Comparison of ENCODE assay signal across 30 mouse cellular contexts in the genomic region with DNA sequence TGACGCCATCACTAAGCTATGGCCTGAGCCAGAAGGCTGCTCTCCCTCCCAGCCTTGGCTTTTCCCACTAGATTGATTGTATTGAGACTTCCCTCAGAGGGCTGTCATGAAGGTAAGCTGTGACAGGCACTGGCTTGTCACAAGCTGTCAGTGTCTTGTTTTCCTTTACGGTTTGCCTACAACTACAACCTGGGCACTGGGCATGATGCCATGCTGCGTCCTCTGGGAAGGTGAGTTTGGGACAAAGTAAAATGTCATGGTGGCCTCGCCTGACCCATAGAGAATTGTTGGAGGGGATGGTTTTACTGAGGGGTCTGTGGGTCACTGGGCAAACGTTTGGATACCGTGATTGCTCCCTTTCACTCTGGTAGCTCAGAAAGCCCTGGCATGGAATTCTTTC.
"Had no signal": no experiment of that assay in that cellular context is flagged by ENCODE, and none has a peak within 500 bp of the region (broad histone marks: within the 10 kb centered on the region; RNA-seq: fewer than 3 reads in every experiment).

No protein-coding gene starts in this region.

- H3K4me3 ChIP-seq: left cerebral cortex, adult 2 months; limb, embryonic 12.5 days; limb, embryonic 15.5 days; liver, embryonic 12.5 days; liver, embryonic 13.5 days; liver, embryonic 15.5 days; lung, embryonic 15.5 days; megakaryocyte, embryonic 14.5 days; midbrain, embryonic 10.5 days; midbrain, embryonic 12.5 days; midbrain, embryonic 13.5 days; midbrain, embryonic 15.5 days; myocyte had no signal

- H3K9me3 ChIP-seq: limb, embryonic 15.5 days; liver, embryonic 12.5 days; liver, embryonic 13.5 days; liver, embryonic 15.5 days; lung, embryonic 15.5 days; megakaryocyte, embryonic 14.5 days; midbrain, embryonic 13.5 days; midbrain, embryonic 15.5 days had no signal

- H3K9ac ChIP-seq: limb, embryonic 12.5 days; limb, embryonic 15.5 days; liver, embryonic 12.5 days; liver, embryonic 13.5 days; liver, embryonic 14.5 days; liver, embryonic 15.5 days; liver, postnatal 0 days; lung, embryonic 14.5 days; lung, embryonic 15.5 days; midbrain, embryonic 12.5 days; midbrain, embryonic 13.5 days; midbrain, embryonic 15.5 days had no signal

- H3K36me3 ChIP-seq: limb, embryonic 12.5 days; limb, embryonic 15.5 days; liver, embryonic 12.5 days; liver, embryonic 13.5 days; liver, embryonic 15.5 days; lung, embryonic 15.5 days; midbrain, embryonic 10.5 days had no signal

- H3K4me2 ChIP-seq: limb, embryonic 12.5 days; limb, embryonic 15.5 days; liver, embryonic 11.5 days; liver, embryonic 12.5 days; liver, embryonic 13.5 days; liver, embryonic 15.5 days; lung, embryonic 14.5 days; lung, embryonic 15.5 days; midbrain, embryonic 11.5 days; midbrain, embryonic 12.5 days; midbrain, embryonic 13.5 days; midbrain, embryonic 15.5 days had no signal

- H3K27ac ChIP-seq: left cerebral cortex, adult 2 months; limb, embryonic 12.5 days; limb, embryonic 15.5 days; liver, embryonic 12.5 days; liver, embryonic 13.5 days; liver, embryonic 14.5 days; liver, embryonic 15.5 days; lung, embryonic 15.5 days; macrophage; midbrain, embryonic 10.5 days; midbrain, embryonic 12.5 days; midbrain, embryonic 13.5 days; midbrain, embryonic 15.5 days had no signal

- DNase-seq: left cerebral cortex, postnatal 4 days; liver; liver, embryonic 13.5 days; liver, postnatal 0 days; lung, adult 18-20 months; lung, adult 2 months; lung, embryonic 14.5 days; lung, postnatal 10 days; lung, postnatal 14 days; lung, postnatal 36 days; lung, postnatal 4 days; midbrain, embryonic 14.5 days had no signal

- ATAC-seq: liver, embryonic 12.5 days; liver, postnatal 0 days; lung, postnatal 0 days; midbrain, embryonic 13.5 days; midbrain, embryonic 15.5 days; midbrain, embryonic 16.5 days had no signal

- H3K4me1 ChIP-seq: midbrain, embryonic 12.5 days had no signal
